ENCODE assay signal across 20 mouse cellular contexts in the genomic region with DNA sequence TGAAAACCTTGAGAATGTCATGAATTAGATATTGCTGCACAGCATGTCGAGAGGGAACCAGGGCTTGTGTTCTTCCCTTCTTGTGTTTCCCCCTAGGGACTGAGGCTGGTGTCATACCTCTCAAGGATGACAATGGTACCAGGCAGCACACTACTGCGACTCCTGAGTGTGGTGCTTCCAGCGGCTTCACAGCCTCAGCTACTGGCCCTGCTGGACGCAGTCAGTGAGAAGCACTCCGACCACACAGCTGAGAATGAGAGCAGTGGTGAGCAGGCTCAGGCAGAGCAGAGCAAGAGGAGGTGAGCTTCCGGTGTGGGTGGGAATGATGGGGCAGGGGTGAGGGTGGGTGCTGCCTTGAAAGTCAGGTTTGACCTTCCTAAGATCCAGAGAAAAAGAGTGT.
"Had no signal": no experiment of that assay in that cellular context is flagged by ENCODE, and none has a peak within 500 bp of the region (broad histone marks: within the 10 kb centered on the region; RNA-seq: fewer than 3 reads in every experiment).

No protein-coding gene starts in this region.

- H3K4me3 ChIP-seq: intestine, embryonic 15.5 days; kidney, embryonic 15.5 days; left cerebral cortex, adult 2 months; limb, embryonic 13.5 days; midbrain, embryonic 12.5 days; stomach, embryonic 15.5 days had no signal

- H3K36me3 ChIP-seq: midbrain, embryonic 12.5 days; stomach, embryonic 15.5 days had no signal

- H3K9ac ChIP-seq: intestine, embryonic 15.5 days; kidney, embryonic 15.5 days; limb, embryonic 13.5 days; liver, embryonic 14.5 days; liver, postnatal 0 days; lung, embryonic 14.5 days; midbrain, embryonic 12.5 days; stomach, embryonic 15.5 days had no signal

- H3K27me3 ChIP-seq: intestine, embryonic 15.5 days; kidney, embryonic 15.5 days; limb, embryonic 13.5 days; midbrain, embryonic 12.5 days; stomach, embryonic 15.5 days had no signal

- DNase-seq: kidney, adult 11 months; kidney, adult 8-10 months; kidney, postnatal 10 days; kidney, postnatal 36 days; layer of hippocampus, postnatal 36 days; liver; liver, postnatal 0 days; lung, embryonic 14.5 days; right cerebral cortex, postnatal 25 days; spleen, adult 18-20 months; thymus, postnatal 36 days had no signal

- H3K27ac ChIP-seq: intestine, embryonic 15.5 days; kidney, embryonic 15.5 days; left cerebral cortex, adult 2 months; limb, embryonic 13.5 days; liver, embryonic 14.5 days; macrophage; midbrain, embryonic 12.5 days; stomach, embryonic 15.5 days had no signal

- H3K9me3 ChIP-seq: intestine, embryonic 15.5 days; kidney, embryonic 15.5 days; limb, embryonic 13.5 days; midbrain, embryonic 12.5 days; stomach, embryonic 15.5 days had no signal

- H3K4me2 ChIP-seq: intestine, embryonic 15.5 days; kidney, embryonic 15.5 days; limb, embryonic 13.5 days; lung, embryonic 14.5 days; midbrain, embryonic 12.5 days; stomach, embryonic 15.5 days had no signal

- H3K4me1 ChIP-seq: intestine, embryonic 15.5 days; kidney, embryonic 15.5 days; limb, embryonic 13.5 days; midbrain, embryonic 12.5 days; stomach, embryonic 15.5 days had no signal

- ATAC-seq: intestine, embryonic 15.5 days; liver, postnatal 0 days; lung, postnatal 0 days had no signal
